Mouse (Mus musculus) forebrain, embryonic 15.5 days (tissue): ENCODE measurements around the gene Gdf15. TPM values are rescaled to one million over a fixed set of nuclear protein-coding genes. Genes with fewer than 3 reads are reported as not detected.

ENCODE experiments used
- ATAC-seq: fragments of 200-750 bp; cut with Nextera tagmentation; replicated peaks from 2 replicates; pipeline ENCODE4 v1.8.0; 2017; ENCODE audit warnings: mild to moderate bottlenecking, moderate TSS enrichment, moderate library complexity
- H3K27ac ChIP-seq: fragments of 300-500 bp; sonication (generic); replicated peaks from 2 replicates; pipeline ENCODE4 v1.5.1; 2015; ENCODE audit warnings: mild to moderate bottlenecking, inconsistent platforms
- H3K27me3 ChIP-seq: fragments of 300-500 bp; sonication (generic); 2 replicates; pipeline ENCODE4 v1.6.1; 2015; ENCODE audit warnings: inconsistent platforms
- H3K36me3 ChIP-seq: fragments of 300-500 bp; sonication (generic); 2 replicates; pipeline ENCODE4 v1.6.1; 2015; ENCODE audit warnings: mild to moderate bottlenecking, inconsistent platforms
- H3K4me1 ChIP-seq: fragments of 300-500 bp; sonication (generic); 2 replicates; pipeline ENCODE4 v1.6.1; 2015; ENCODE audit warnings: inconsistent platforms
- H3K4me2 ChIP-seq: fragments of 300-500 bp; sonication (generic); replicated peaks from 2 replicates; pipeline ENCODE4 v1.6.1; 2015; ENCODE audit warnings: mild to moderate bottlenecking, inconsistent platforms
- H3K4me3 ChIP-seq: fragments of 300-500 bp; sonication (generic); 2 replicates; pipeline ENCODE4 v1.5.1; 2015; ENCODE audit warnings: mild to moderate bottlenecking, inconsistent platforms
- H3K9ac ChIP-seq: fragments of 300-500 bp; sonication (generic); replicated peaks from 2 replicates; pipeline ENCODE4 v1.6.1; 2015; ENCODE audit warnings: mild to moderate bottlenecking, inconsistent platforms
- H3K9me3 ChIP-seq: fragments of 300-500 bp; sonication (generic); 2 replicates; pipeline ENCODE4 v1.6.1; 2016; ENCODE audit warnings: inconsistent platforms
- WGBS: fragments of 180-500 bp; shearing (Covaris S2); methylation state at CpG from one replicate; pipeline ENCODE4 v1.1.7; 2015; ENCODE audit warnings: mixed read lengths; 5-methylcytosine and 5-hydroxymethylcytosine counted together
- polyA plus RNA-seq: library from polyadenylated mRNA; unstranded; fragments of >200 nt; fragmentation: Nextera tagmentation; extraction: Ambion mirVana; gene quantifications from 2 replicates; pipeline ENCODE4 v1.2.1, GENCODE M21; 2015

Gene Gdf15
- polyA plus RNA-seq, 1 experiment from 2014 or later: not detected

GRCm38 (mm10) chr8:70655469-70655868 lies 23.2 kb upstream of the Gdf15 start:
- Histone ChIP-seq H3K27me3 (no peaks in the 10 kb centered on the region), H3K9me3 (no peaks in the 10 kb centered on the region), H3K4me1 (peaks cover 57% of the 10 kb centered on the region), H3K4me3 (no peak overlapping the region), H3K9ac (no peak overlapping the region), H3K4me2 (no peak overlapping the region), H3K36me3 (peaks cover 10% of the 10 kb centered on the region; the same call in 1 of the 2 replicates), H3K27ac (peak overlapping the region; percentile 89)
- no peak for ATAC-seq
- 10% methylated on average over 2 of the region's 2 CpGs for WGBS

- H3K4me1 ChIP-seq: peaks cover 55% of the 10 kb centered on the region
- 65% methylated on average over 1 of the region's 1 CpGs for WGBS
These were observed 21.9 kb upstream of the Gdf15 start for GRCm38 (mm10) chr8:70654121-70654520.

GRCm38 (mm10) chr8:70653226-70653625 lies 21.0 kb upstream of the Gdf15 start:
- no peak for ATAC-seq
- WGBS: 56% methylated on average over 2 of the region's 2 CpGs
- no peaks in the 10 kb centered on the region for H3K9me3 ChIP-seq
- no peak overlapping the region for H3K4me3 ChIP-seq
- H3K4me2 ChIP-seq: no peak overlapping the region
- H3K9ac ChIP-seq: no peak overlapping the region
- no peaks in the 10 kb centered on the region for H3K27me3 ChIP-seq
- peaks cover 13% of the 10 kb centered on the region; the same call in 1 of the 2 replicates for H3K36me3 ChIP-seq
- H3K4me1 ChIP-seq: peaks cover 51% of the 10 kb centered on the region
- peak overlapping the region; percentile 37; the same call in 1 of the 2 replicates for H3K27ac ChIP-seq

More at GRCm38 (mm10) chr8:70654121-70654520, 21.9 kb upstream of the Gdf15 start:
- Histone ChIP-seq H3K36me3 (peaks cover 13% of the 10 kb centered on the region; the same call in 1 of the 2 replicates), H3K9ac (no peak overlapping the region), H3K9me3 (no peaks in the 10 kb centered on the region), H3K4me3 (no peak overlapping the region), H3K27me3 (no peaks in the 10 kb centered on the region), H3K27ac (no peak overlapping the region), H3K4me2 (no peak overlapping the region)
- ATAC-seq: no peak

- no peak overlapping the region for H3K4me2 ChIP-seq
- H3K27me3 ChIP-seq: no peaks in the 10 kb centered on the region
- no peak overlapping the region for H3K4me3 ChIP-seq
- peaks cover 11% of the 10 kb centered on the region; the same call in 1 of the 2 replicates for H3K36me3 ChIP-seq
- WGBS: 95% methylated on average over 17 of the region's 17 CpGs
- H3K4me1 ChIP-seq: peaks cover 25% of the 10 kb centered on the region
- ATAC-seq: no peak
- H3K9me3 ChIP-seq: no peaks in the 10 kb centered on the region
- H3K27ac ChIP-seq: no peak overlapping the region
- no peak overlapping the region for H3K9ac ChIP-seq
These were observed 18.1 kb upstream of the Gdf15 start for GRCm38 (mm10) chr8:70650351-70650750.

- Histone ChIP-seq H3K4me2 (no peak overlapping the region), H3K4me3 (no peak overlapping the region), H3K27ac (peak overlapping the region; percentile 70), H3K27me3 (no peaks in the 10 kb centered on the region), H3K9me3 (no peaks in the 10 kb centered on the region), H3K4me1 (peaks cover 25% of the 10 kb centered on the region), H3K36me3 (peaks cover 8% of the 10 kb centered on the region; the same call in 1 of the 2 replicates), H3K9ac (0 out of 2 replicates have a peak overlapping the region, but pooled peaks have one; percentile 19)
- peak; percentile 42 for ATAC-seq
- WGBS: 35% methylated on average over 4 of the region's 4 CpGs
These were observed 17.1 kb upstream of the Gdf15 start for GRCm38 (mm10) chr8:70649324-70649723.

- H3K27ac ChIP-seq: peak overlapping the region; percentile 70; the same call in 1 of the 2 replicates
- no peaks in the 10 kb centered on the region for H3K9me3 ChIP-seq
- H3K9ac ChIP-seq: no peak overlapping the region
- no peak overlapping the region for H3K4me3 ChIP-seq
- peaks cover 25% of the 10 kb centered on the region for H3K4me1 ChIP-seq
- H3K36me3 ChIP-seq: peaks cover 8% of the 10 kb centered on the region; the same call in 1 of the 2 replicates
- ATAC-seq: peak; percentile 33; the same call in 1 of the 2 replicates
- H3K4me2 ChIP-seq: no peak overlapping the region
- WGBS: 52% methylated on average over 3 of the region's 3 CpGs
- H3K27me3 ChIP-seq: no peaks in the 10 kb centered on the region
These were observed 16.7 kb upstream of the Gdf15 start for GRCm38 (mm10) chr8:70648921-70649320.

- no peak overlapping the region for H3K9ac ChIP-seq
- no peak for ATAC-seq
These were observed 15.8 kb upstream of the Gdf15 start for GRCm38 (mm10) chr8:70648164-70648442.

GRCm38 (mm10) chr8:70647343-70648163 lies 15.3 kb upstream of the Gdf15 start:
- Histone ChIP-seq H3K27ac (no peak overlapping the region), H3K4me3 (no peak overlapping the region), H3K9ac (no peak overlapping the region), H3K4me2 (no peak overlapping the region), H3K36me3 (peaks cover 8% of the 10 kb centered on the region; the same call in 1 of the 2 replicates), H3K4me1 (peaks cover 17% of the 10 kb centered on the region), H3K27me3 (no peaks in the 10 kb centered on the region), H3K9me3 (no peaks in the 10 kb centered on the region)
- ATAC-seq: no peak
- 70% methylated on average over 8 of the region's 8 CpGs for WGBS

More at GRCm38 (mm10) chr8:70648164-70648442, 15.8 kb upstream of the Gdf15 start:
- Histone ChIP-seq H3K36me3 (peaks cover 8% of the 10 kb centered on the region; the same call in 1 of the 2 replicates), H3K4me1 (peaks cover 20% of the 10 kb centered on the region), H3K9me3 (no peaks in the 10 kb centered on the region), H3K27ac (no peak overlapping the region), H3K27me3 (no peaks in the 10 kb centered on the region), H3K4me3 (no peak overlapping the region), H3K4me2 (no peak overlapping the region)
- 35% methylated on average over 1 of the region's 1 CpGs for WGBS

- H3K4me2 ChIP-seq: no peak overlapping the region
- H3K9me3 ChIP-seq: no peaks in the 10 kb centered on the region
- H3K27ac ChIP-seq: no peak overlapping the region
- no peaks in the 10 kb centered on the region for H3K27me3 ChIP-seq
- peaks cover 15% of the 10 kb centered on the region for H3K4me1 ChIP-seq
- ATAC-seq: no peak
- no peak overlapping the region for H3K4me3 ChIP-seq
- H3K36me3 ChIP-seq: peaks cover 8% of the 10 kb centered on the region; the same call in 1 of the 2 replicates
- no peak overlapping the region for H3K9ac ChIP-seq
These were observed 14.5 kb upstream of the Gdf15 start for GRCm38 (mm10) chr8:70646775-70647174.

GRCm38 (mm10) chr8:70646369-70646768 lies 14.1 kb upstream of the Gdf15 start:
- peaks cover 15% of the 10 kb centered on the region for H3K4me1 ChIP-seq
- no peak overlapping the region for H3K9ac ChIP-seq
- no peaks in the 10 kb centered on the region for H3K27me3 ChIP-seq
- H3K36me3 ChIP-seq: peaks cover 8% of the 10 kb centered on the region; the same call in 1 of the 2 replicates
- 77% methylated on average over 6 of the region's 6 CpGs for WGBS
- H3K27ac ChIP-seq: no peak overlapping the region
- H3K4me2 ChIP-seq: no peak overlapping the region
- H3K4me3 ChIP-seq: no peak overlapping the region
- no peaks in the 10 kb centered on the region for H3K9me3 ChIP-seq
- no peak for ATAC-seq

GRCm38 (mm10) chr8:70645501-70646224 lies 13.4 kb upstream of the Gdf15 start:
- no peak overlapping the region for H3K4me2 ChIP-seq
- no peak overlapping the region for H3K27ac ChIP-seq

GRCm38 (mm10) chr8:70644065-70644464 lies 11.8 kb upstream of the Gdf15 start:
- no peak overlapping the region for H3K27ac ChIP-seq
- H3K9me3 ChIP-seq: no peaks in the 10 kb centered on the region
- no peak for ATAC-seq
- no peak overlapping the region for H3K4me2 ChIP-seq
- no peak overlapping the region for H3K9ac ChIP-seq
- H3K36me3 ChIP-seq: no peaks in the 10 kb centered on the region
- H3K27me3 ChIP-seq: no peaks in the 10 kb centered on the region
- H3K4me3 ChIP-seq: no peak overlapping the region
- peaks cover 6% of the 10 kb centered on the region for H3K4me1 ChIP-seq
- 82% methylated on average over 2 of the region's 2 CpGs for WGBS

More at GRCm38 (mm10) chr8:70645501-70646224, 13.4 kb upstream of the Gdf15 start:
- Histone ChIP-seq H3K27me3 (no peaks in the 10 kb centered on the region), H3K4me3 (no peak overlapping the region), H3K36me3 (peaks cover 5% of the 10 kb centered on the region; the same call in 1 of the 2 replicates), H3K9ac (no peak overlapping the region), H3K9me3 (no peaks in the 10 kb centered on the region), H3K4me1 (peaks cover 15% of the 10 kb centered on the region)
- no peak for ATAC-seq
- WGBS: 63% methylated on average over 17 of the region's 17 CpGs
